Mouse (Mus musculus) adrenal gland, adult (tissue): Measurements from ENCODE around the gene Homer2.
A peak's percentile ranks its signal among the peaks of the same experiment; 100 is the strongest.

Experiments used
- DNase-seq, 2 experiments: peaks; one replicate each; pipeline ENCODE4 v3.0.0; 2022 to 2023; ENCODE audit warnings: low spot score in 1 of 2; ENCODE audit not compliant: inconsistent age in 2 of 2

The Homer2 gene

GRCm38 (mm10) chr7:81706027-81706415 lies 1.3 kb downstream of the Homer2 start:
- DNase-seq: no peak

- DNase-seq: no peak
Observed at GRCm38 (mm10) chr7:81698357-81698756, 9.0 kb downstream of the Homer2 start.

GRCm38 (mm10) chr7:81697954-81698353 lies 9.4 kb downstream of the Homer2 start:
- no peak for DNase-seq

- no peak for DNase-seq
Observed at GRCm38 (mm10) chr7:81695763-81696533, 11.4 kb downstream of the Homer2 start.

- no peak for DNase-seq
Observed at GRCm38 (mm10) chr7:81691067-81691466, 16.3 kb downstream of the Homer2 start.

- peak; percentile 45 to 57 for DNase-seq
Observed at GRCm38 (mm10) chr7:81689116-81689681, 18.1 kb downstream of the Homer2 start.

- DNase-seq: no peak
Observed at GRCm38 (mm10) chr7:81688378-81688777, 18.9 kb downstream of the Homer2 start.

- no peak for DNase-seq
Observed at GRCm38 (mm10) chr7:81687684-81688316, 19.5 kb downstream of the Homer2 start.

- no peak for DNase-seq
Observed at GRCm38 (mm10) chr7:81685375-81685774, 22.0 kb downstream of the Homer2 start.

GRCm38 (mm10) chr7:81683779-81684422 lies 23.4 kb downstream of the Homer2 start:
- DNase-seq: no peak

- no peak for DNase-seq
Observed at GRCm38 (mm10) chr7:81681386-81681785, 25.9 kb downstream of the Homer2 start.

GRCm38 (mm10) chr7:81673359-81674013 lies 33.8 kb downstream of the Homer2 start:
- no peak for DNase-seq

- no peak for DNase-seq
Observed at GRCm38 (mm10) chr7:81672735-81673291, 34.5 kb downstream of the Homer2 start.

- DNase-seq: no peak
Observed at GRCm38 (mm10) chr7:81667156-81667555, 40.2 kb downstream of the Homer2 start.

GRCm38 (mm10) chr7:81666585-81666984 lies 40.7 kb downstream of the Homer2 start:
- no peak for DNase-seq

- no peak for DNase-seq
Observed at GRCm38 (mm10) chr7:81663057-81663456, 44.3 kb downstream of the Homer2 start.

GRCm38 (mm10) chr7:81657631-81658347 lies 49.5 kb downstream of the Homer2 start:
- no peak for DNase-seq

- DNase-seq: no peak
Observed at GRCm38 (mm10) chr7:81657055-81657454, 50.3 kb downstream of the Homer2 start.

- no peak for DNase-seq
Observed at GRCm38 (mm10) chr7:81656635-81657034, 50.7 kb downstream of the Homer2 start.
